Mouse (Mus musculus): Measurements from ENCODE around the gene Camta2. TPM values are rescaled to one million over a fixed set of nuclear protein-coding genes. Genes with fewer than 3 reads are reported as not detected.
A peak's percentile ranks its signal among the peaks of the same experiment; 100 is the strongest.

Camta2 gene
- polyA plus RNA-seq, 1 experiment from 2014 or later: 9.2 TPM

- WGBS: 73% methylated on average over 3 of the region's 3 CpGs
Observed at GRCm38 (mm10) chr11:70706127-70706526, 18.2 kb upstream of the Camta2 start.

DNA sequence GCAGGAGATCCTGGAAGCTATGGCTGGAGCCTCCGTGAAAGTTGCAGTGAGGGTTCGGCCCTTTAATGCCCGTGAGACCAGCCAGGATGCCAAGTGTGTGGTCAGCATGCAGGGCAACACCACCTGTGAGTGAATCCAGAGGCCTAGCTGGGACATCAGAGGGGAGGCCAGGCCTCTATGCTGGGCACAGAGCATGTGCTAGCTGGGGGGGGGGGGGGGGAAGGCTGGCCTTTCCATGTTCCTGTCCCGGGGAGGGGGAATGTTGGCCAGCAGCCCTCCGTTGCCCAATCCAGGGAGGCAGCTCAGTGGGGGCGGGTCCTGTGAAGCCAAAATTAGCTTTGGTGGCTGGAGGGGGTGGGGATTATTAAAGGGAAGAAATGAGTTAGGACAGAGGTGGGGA lies 14.9 kb upstream of the Camta2 start:
- ATAC-seq (replicated peaks; ENCODE audit: low FRiP score, low read depth) (no peak), DNase-seq (ENCODE audit: low spot score) (no peak)
- Histone ChIP-seq H3K4me1 (replicated peaks; ENCODE audit: insufficient read depth, low read length) (peaks cover 14% of the 10 kb centered on the region), H3K4me2 (ENCODE audit: low read length) (0 out of 2 replicates have a peak overlapping the region, but pooled peaks have one; percentile 94), H3K9ac (ENCODE audit: low read depth, low read length) (peak overlapping the region; percentile 94; the same call in 1 of the 2 replicates), H3K4me3 (replicated peaks; ENCODE audit: low read depth, low read length) (no peak overlapping the region), H3K27ac (no peak overlapping the region), H3K36me3 (ENCODE audit: insufficient read depth, low read length) (peaks cover 35% of the 10 kb centered on the region), H3K27me3 (ENCODE audit: insufficient read depth, low read length) (no peaks in the 10 kb centered on the region), H3K9me3 (replicated peaks; ENCODE audit: low read length) (no peaks in the 10 kb centered on the region)
- WGBS: 84% methylated on average over 6 of the region's 6 CpGs
- no peak for TF ChIP-seq CTCF (IDR thresholded peaks at IDR 0.05; ENCODE audit: low read depth)

More at GRCm38 (mm10) chr11:70706127-70706526, 18.2 kb upstream of the Camta2 start:
- Histone ChIP-seq H3K27ac (no peak overlapping the region), H3K9me3 (replicated peaks; ENCODE audit: low read length) (no peaks in the 10 kb centered on the region), H3K9ac (ENCODE audit: low read depth, low read length) (no peak overlapping the region), H3K4me1 (replicated peaks; ENCODE audit: insufficient read depth, low read length) (peaks cover 13% of the 10 kb centered on the region), H3K4me2 (ENCODE audit: low read length) (no peak overlapping the region), H3K4me3 (replicated peaks; ENCODE audit: low read depth, low read length) (no peak overlapping the region), H3K36me3 (ENCODE audit: insufficient read depth, low read length) (peaks cover 56% of the 10 kb centered on the region), H3K27me3 (ENCODE audit: insufficient read depth, low read length) (no peaks in the 10 kb centered on the region)
- ATAC-seq (replicated peaks; ENCODE audit: low FRiP score, low read depth): no peak
- TF ChIP-seq CTCF (IDR thresholded peaks at IDR 0.05; ENCODE audit: low read depth): no peak
- DNase-seq (ENCODE audit: low spot score): no peak

DNA sequence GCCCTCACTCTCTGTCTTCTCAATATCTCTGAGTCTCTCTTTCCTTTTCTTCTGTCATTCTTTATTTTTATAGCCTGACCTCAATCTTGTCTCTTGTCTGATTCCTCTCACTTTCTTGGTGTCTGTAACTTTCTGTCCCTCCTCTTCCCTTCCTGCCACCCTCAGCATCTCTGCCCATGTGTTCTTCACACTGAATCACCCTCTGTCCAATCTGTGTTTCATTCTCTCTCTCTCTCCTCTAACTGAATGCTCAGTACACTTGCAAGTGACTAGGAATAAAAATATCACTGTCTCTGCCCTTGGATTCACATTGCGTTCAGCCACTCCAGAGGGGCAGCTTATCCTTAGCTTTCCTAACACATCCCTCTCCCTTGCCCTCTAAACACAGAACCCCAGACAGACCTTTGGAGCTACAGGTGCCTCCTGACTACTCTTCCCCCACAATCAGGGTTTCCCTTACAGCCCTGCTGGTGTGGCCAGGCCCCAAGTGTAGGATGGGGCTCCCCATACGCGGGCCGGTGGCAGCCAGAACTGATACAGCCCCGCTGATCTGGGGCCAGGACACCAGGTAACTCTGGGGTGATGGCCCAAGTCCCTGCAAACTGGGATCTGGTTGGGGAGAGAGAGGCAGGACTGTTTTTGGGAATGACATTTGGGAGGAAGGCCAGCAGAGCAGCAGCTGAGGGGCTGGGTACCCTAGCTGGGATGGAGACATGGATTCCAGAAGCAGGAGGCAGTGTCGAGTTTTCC lies 14.3 kb upstream of the Camta2 start:
- DNase-seq (ENCODE audit: low spot score): no peak
- peak overlapping the region; percentile 94; the same call in 1 of the 2 replicates for H3K9ac ChIP-seq (ENCODE audit: low read depth, low read length)
- no peak overlapping the region for H3K27ac ChIP-seq
- no peaks in the 10 kb centered on the region for H3K27me3 ChIP-seq (ENCODE audit: insufficient read depth, low read length)
- H3K36me3 ChIP-seq (ENCODE audit: insufficient read depth, low read length): peaks cover 29% of the 10 kb centered on the region
- no peak for TF ChIP-seq CTCF (IDR thresholded peaks at IDR 0.05; ENCODE audit: low read depth)
- ATAC-seq (replicated peaks; ENCODE audit: low FRiP score, low read depth): no peak
- H3K4me3 ChIP-seq (replicated peaks; ENCODE audit: low read depth, low read length): 0 out of 2 replicates have a peak overlapping the region, but pooled peaks have one; percentile 89
- peaks cover 14% of the 10 kb centered on the region for H3K4me1 ChIP-seq (replicated peaks; ENCODE audit: insufficient read depth, low read length)
- H3K4me2 ChIP-seq (ENCODE audit: low read length): peak overlapping the region; percentile 94
- no peaks in the 10 kb centered on the region for H3K9me3 ChIP-seq (replicated peaks; ENCODE audit: low read length)
- WGBS: 88% methylated on average over 6 of the region's 6 CpGs

- H3K4me3 ChIP-seq (replicated peaks; ENCODE audit: low read depth, low read length): peak overlapping the region; percentile 89
- H3K27ac ChIP-seq: no peak overlapping the region
- peaks cover 14% of the 10 kb centered on the region for H3K4me1 ChIP-seq (replicated peaks; ENCODE audit: insufficient read depth, low read length)
- H3K9me3 ChIP-seq (replicated peaks; ENCODE audit: low read length): no peaks in the 10 kb centered on the region
- H3K27me3 ChIP-seq (ENCODE audit: insufficient read depth, low read length): no peaks in the 10 kb centered on the region
- H3K36me3 ChIP-seq (ENCODE audit: insufficient read depth, low read length): peaks cover 22% of the 10 kb centered on the region
- DNase-seq (ENCODE audit: low spot score) (peak; percentile 19), ATAC-seq (replicated peaks; ENCODE audit: low FRiP score, low read depth) (no peak)
- peak overlapping the region; percentile 94 for H3K4me2 ChIP-seq (ENCODE audit: low read length)
- WGBS: 7% methylated on average over 10 of the region's 10 CpGs
- peak overlapping the region; percentile 94 for H3K9ac ChIP-seq (ENCODE audit: low read depth, low read length)
- no peak for TF ChIP-seq CTCF (IDR thresholded peaks at IDR 0.05; ENCODE audit: low read depth)
Observed at GRCm38 (mm10) chr11:70701221-70701955, 13.5 kb upstream of the Camta2 start.

GRCm38 (mm10) chr11:70700613-70701012 lies 12.7 kb upstream of the Camta2 start:
- Histone ChIP-seq H3K4me3 (replicated peaks; ENCODE audit: low read depth, low read length) (peak overlapping the region; percentile 89), H3K4me1 (replicated peaks; ENCODE audit: insufficient read depth, low read length) (peaks cover 14% of the 10 kb centered on the region), H3K9me3 (replicated peaks; ENCODE audit: low read length) (no peaks in the 10 kb centered on the region), H3K27ac (peak overlapping the region; percentile 97), H3K36me3 (ENCODE audit: insufficient read depth, low read length) (peaks cover 14% of the 10 kb centered on the region), H3K4me2 (ENCODE audit: low read length) (peak overlapping the region; percentile 94), H3K27me3 (ENCODE audit: insufficient read depth, low read length) (no peaks in the 10 kb centered on the region), H3K9ac (ENCODE audit: low read depth, low read length) (peak overlapping the region; percentile 94)
- 1% methylated on average over 34 of the region's 34 CpGs for WGBS
- TF ChIP-seq CTCF (IDR thresholded peaks at IDR 0.05; ENCODE audit: low read depth): no peak
- DNase-seq (ENCODE audit: low spot score) (peak; percentile 71), ATAC-seq (replicated peaks; ENCODE audit: low FRiP score, low read depth) (peak; percentile 55)
